Mouse (Mus musculus) CH12.LX (cell line): Measurements from ENCODE around the gene Nynrin. TPM values are rescaled to one million over a fixed set of nuclear protein-coding genes. Genes with fewer than 3 reads are reported as not detected.
A peak's percentile ranks its signal among the peaks of the same experiment; 100 is the strongest.

Experiments used
- DNase-seq: peaks from one replicate; pipeline ENCODE4 v3.0.0-alpha.2; 2013; ENCODE audit errors: extremely low read depth
- H3K27ac ChIP-seq: 2 replicates; pipeline ENCODE4 v1.5.1; 2012; ENCODE audit warnings: low read depth, mild to moderate bottlenecking, control low read depth, moderate library complexity; ENCODE audit not compliant: insufficient read depth
- H3K27me3 ChIP-seq: replicated peaks from 2 replicates; pipeline ENCODE3; 2012; ENCODE audit warnings: inconsistent platforms
- H3K36me3 ChIP-seq, 2 experiments: replicated peaks in 1 of 2; 2 replicates each; pipeline versions ENCODE3 to v1.6.1; 2012; ENCODE audit warnings: inconsistent platforms in 1 of 2, low read length in 1 of 2, mild to moderate bottlenecking in 1 of 2, mixed read lengths in 1 of 2, moderate library complexity in 1 of 2; ENCODE audit not compliant: control insufficient read depth in 1 of 2, insufficient read depth in 1 of 2
- H3K4me1 ChIP-seq, 2 experiments: 2 replicates each; pipeline ENCODE4 v1.6.1; 2012; ENCODE audit warnings: inconsistent platforms in 1 of 2, moderate library complexity in 1 of 2; ENCODE audit not compliant: insufficient read depth in 2 of 2, control insufficient read depth in 1 of 2
- H3K4me2 ChIP-seq: 2 replicates; pipeline ENCODE4 v1.6.1; 2012; ENCODE audit warnings: low read depth, mild to moderate bottlenecking, control low read depth; ENCODE audit not compliant: poor library complexity, insufficient read depth, severe bottlenecking
- H3K4me3 ChIP-seq, 3 experiments: fragments of 150-350 bp in 1 of 3; sonication (generic) in 1 of 3; replicated peaks in 1 of 3; 2 replicates each; pipeline versions ENCODE3 to v1.5.1; 2011 to 2012; ENCODE audit warnings: low read depth in 2 of 3, low read length in 2 of 3, mild to moderate bottlenecking in 2 of 3, moderate library complexity in 2 of 3, control low read depth in 1 of 3, improper control_type of control experiment in 1 of 3, inconsistent platforms in 1 of 3, mixed read lengths in 1 of 3; ENCODE audit not compliant: poor library complexity in 1 of 3
- H3K79me2 ChIP-seq: replicated peaks from 2 replicates; pipeline ENCODE4 v1.6.1; 2012; ENCODE audit warnings: mild to moderate bottlenecking, moderate library complexity; ENCODE audit not compliant: control insufficient read depth, poor library complexity, insufficient read depth, severe bottlenecking; ENCODE audit errors: extremely low read depth
- H3K9ac ChIP-seq: 2 replicates; pipeline ENCODE4 v1.6.1; 2012; ENCODE audit warnings: low read depth, mild to moderate bottlenecking, control low read depth, moderate library complexity; ENCODE audit not compliant: insufficient read depth
- H3K9me3 ChIP-seq: replicated peaks from 2 replicates; pipeline ENCODE3; 2012; ENCODE audit warnings: low read length, inconsistent platforms, mixed read lengths
- BHLHE40 ChIP-seq: IDR thresholded peaks from 2 replicates; pipeline ENCODE4 v1.6.1; 2011; ENCODE audit warnings: mild to moderate bottlenecking, low read depth, low read length, improper control_type of control experiment
- CTCF ChIP-seq, 2 experiments: IDR thresholded peaks in 1 of 2; conservative IDR thresholded peaks in 1 of 2; 2 replicates each; pipeline ENCODE4 v1.5.1; 2011 to 2012; ENCODE audit warnings: low read depth in 2 of 2, low read length in 2 of 2, improper control_type of control experiment in 1 of 2, inconsistent platforms in 1 of 2, mild to moderate bottlenecking in 1 of 2, moderate library complexity in 1 of 2
- E2F4 ChIP-seq: IDR thresholded peaks from 2 replicates; pipeline ENCODE4 v1.6.1; 2011; ENCODE audit warnings: low read depth, low read length, improper control_type of control experiment; ENCODE audit not compliant: insufficient replicate concordance
- ETS1 ChIP-seq: conservative IDR thresholded peaks from 2 replicates; pipeline ENCODE4 v1.6.1; 2012; ENCODE audit warnings: low read depth, mild to moderate bottlenecking, inconsistent platforms, low read length, improper control_type of control experiment, moderate library complexity
- HCFC1 ChIP-seq: IDR thresholded peaks from 2 replicates; pipeline ENCODE4 v1.6.1; 2012; ENCODE audit warnings: low read depth, mild to moderate bottlenecking, inconsistent platforms, low read length, improper control_type of control experiment
- MAFK ChIP-seq: IDR thresholded peaks from 2 replicates; pipeline ENCODE4 v1.6.1; 2011; ENCODE audit warnings: low read length, improper control_type of control experiment; ENCODE audit not compliant: insufficient replicate concordance
- MAX ChIP-seq: IDR thresholded peaks from 2 replicates; pipeline ENCODE4 v1.6.1; 2011; ENCODE audit warnings: low read length, improper control_type of control experiment
- MAZ ChIP-seq: IDR thresholded peaks from 2 replicates; pipeline ENCODE4 v1.6.1; 2012; ENCODE audit warnings: low read depth, mild to moderate bottlenecking, inconsistent platforms, low read length, improper control_type of control experiment, moderate library complexity
- MEF2A ChIP-seq: IDR thresholded peaks from 2 replicates; pipeline ENCODE4 v1.6.1; 2014; ENCODE audit warnings: low read depth, mild to moderate bottlenecking, inconsistent platforms, low read length, improper control_type of control experiment, borderline replicate concordance
- MYC ChIP-seq: IDR thresholded peaks from 2 replicates; pipeline ENCODE4 v1.6.1; 2011; ENCODE audit warnings: low read depth, mild to moderate bottlenecking, improper control_type of control experiment, low read length
- PAX5 ChIP-seq: IDR thresholded peaks from 2 replicates; pipeline ENCODE4 v1.6.1; 2012; ENCODE audit warnings: low read length, inconsistent platforms, mixed read lengths
- POLR2A ChIP-seq: IDR thresholded peaks from 2 replicates; pipeline ENCODE4 v1.6.1; 2011; ENCODE audit warnings: low read depth, mild to moderate bottlenecking, improper control_type of control experiment, low read length
- POLR2AphosphoS2 ChIP-seq: IDR thresholded peaks from 2 replicates; pipeline ENCODE4 v1.6.1; 2011; ENCODE audit warnings: low read depth, low read length, improper control_type of control experiment
- RAD21 ChIP-seq: IDR thresholded peaks from 2 replicates; pipeline ENCODE4 v1.6.1; 2011; ENCODE audit warnings: low read depth, mild to moderate bottlenecking, low read length, improper control_type of control experiment, moderate library complexity
- RCOR1 ChIP-seq: conservative IDR thresholded peaks from 2 replicates; pipeline ENCODE4 v1.6.1; 2012; ENCODE audit warnings: low read depth, mild to moderate bottlenecking, inconsistent platforms, low read length, improper control_type of control experiment
- SIN3A ChIP-seq: IDR thresholded peaks from 2 replicates; pipeline ENCODE4 v1.6.1; 2012; ENCODE audit warnings: low read length, improper control_type of control experiment, inconsistent platforms
- TBP ChIP-seq: conservative IDR thresholded peaks from 2 replicates; pipeline ENCODE4 v1.6.1; 2011; ENCODE audit warnings: low read depth, low read length, improper control_type of control experiment
- USF1 ChIP-seq: IDR thresholded peaks from 2 replicates; pipeline ENCODE4 v1.6.1; 2014; ENCODE audit warnings: low read depth, mild to moderate bottlenecking, inconsistent platforms, low read length, improper control_type of control experiment
- USF2 ChIP-seq: conservative IDR thresholded peaks from 2 replicates; pipeline ENCODE4 v1.6.1; 2011; ENCODE audit warnings: low read depth, low read length, improper control_type of control experiment
- ZNF384 ChIP-seq: IDR thresholded peaks from 2 replicates; pipeline ENCODE4 v1.6.1; 2012; ENCODE audit warnings: low read depth, low read length, improper control_type of control experiment, inconsistent platforms
- dilution Hi-C: fragments of 300-500 bp; cut with MboI; formaldehyde crosslinking; loops from 2 replicates; pipeline ENCODE4 v1.14.3; 2020; ENCODE audit warnings: low sequenced_read_pairs; ENCODE audit not compliant: extremely low pct_unique_long_range_greater_than_20kb, extremely low pct_ligation_motif_present
- in situ Hi-C: fragments of 300-500 bp; cut with MboI; formaldehyde crosslinking; loops from 3 replicates; pipeline ENCODE4 v1.14.3; 2019; ENCODE audit warnings: low sequenced_read_pairs, low pct_ligation_motif_present, low pct_unique_long_range_greater_than_20kb, mixed read lengths
- polyA plus RNA-seq: library from polyadenylated mRNA; unstranded; fragments of >175 nt; gene quantifications from 2 replicates; pipeline ENCODE4 v1.2.1, GENCODE M21; 2012; ENCODE audit warnings: low read depth; ENCODE audit not compliant: insufficient read length
- total RNA-seq, 2 experiments: library from RNA; depleted of rRNA; stranded (reverse); fragments of 300-350 nt in 1 of 2; fragments of >200 nt in 1 of 2; gene quantifications; 2 replicates each; pipeline ENCODE4 v1.2.3; 2012 to 2014

Nynrin gene
- total and polyA plus RNA-seq, 3 experiments = under 0.01 to 0.10 TPM; not detected in 1

DNA sequence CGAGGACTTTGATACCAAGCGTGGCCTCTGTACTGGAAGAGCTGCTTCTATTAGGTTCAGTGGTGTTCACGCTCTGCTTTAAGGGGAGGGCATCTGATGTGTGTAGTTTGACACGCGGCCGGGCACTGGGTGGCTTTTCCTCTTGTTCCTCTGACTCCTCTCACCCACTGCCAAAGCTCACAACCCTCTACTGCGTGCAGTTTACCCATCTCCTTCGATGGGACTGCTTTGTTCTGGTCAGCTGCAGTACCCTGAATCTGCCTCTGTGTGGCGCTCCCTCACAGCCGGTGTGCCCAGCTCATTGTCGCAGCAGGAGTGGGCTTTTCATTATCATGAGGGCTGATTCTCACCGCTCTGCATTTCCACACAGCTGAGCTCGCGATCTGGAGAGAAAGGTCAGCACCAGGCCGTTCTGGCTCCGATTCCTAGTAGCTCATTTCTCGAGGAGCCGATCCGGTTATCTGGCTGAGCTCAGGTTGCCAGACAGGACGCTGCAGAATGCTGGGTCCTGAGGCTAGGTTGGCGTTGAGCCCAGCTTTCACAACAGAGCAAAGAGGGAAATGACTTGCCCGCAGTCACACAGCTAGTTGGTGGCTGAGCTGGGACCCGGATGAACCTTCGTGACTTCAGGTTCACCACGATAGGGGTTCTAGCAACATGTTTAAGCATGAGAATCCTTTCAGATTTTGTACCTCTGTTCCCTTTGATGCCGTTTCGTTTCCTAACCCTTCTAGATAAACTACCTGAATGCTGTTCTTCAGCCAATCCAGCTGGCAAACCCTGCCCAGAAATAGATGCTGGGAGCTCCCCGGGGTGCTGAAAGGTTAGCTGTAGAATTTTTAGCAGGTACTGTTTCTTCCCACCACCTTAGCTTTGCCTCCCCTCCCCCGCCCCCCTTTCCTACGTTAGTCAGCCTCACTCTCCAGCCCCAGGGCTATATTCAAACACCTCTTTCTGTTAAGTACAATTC is 20.2 kb downstream of the Nynrin start (continued):
- no peak for TF ChIP-seq ETS1
- no peak for TF ChIP-seq USF2
- TF ChIP-seq POLR2A = peak; percentile 31; the same call in 1 of the 2 replicates
- TF ChIP-seq HCFC1 = no peak
- TF ChIP-seq MAX = no peak
- no peak for TF ChIP-seq PAX5
- TF ChIP-seq E2F4 = no peak
- peak; percentile 64; the same call in 1 of the 2 replicates for TF ChIP-seq SIN3A
- TF ChIP-seq BHLHE40 = no peak
- TF ChIP-seq, all 38 proteins: peak for 13

DNA sequence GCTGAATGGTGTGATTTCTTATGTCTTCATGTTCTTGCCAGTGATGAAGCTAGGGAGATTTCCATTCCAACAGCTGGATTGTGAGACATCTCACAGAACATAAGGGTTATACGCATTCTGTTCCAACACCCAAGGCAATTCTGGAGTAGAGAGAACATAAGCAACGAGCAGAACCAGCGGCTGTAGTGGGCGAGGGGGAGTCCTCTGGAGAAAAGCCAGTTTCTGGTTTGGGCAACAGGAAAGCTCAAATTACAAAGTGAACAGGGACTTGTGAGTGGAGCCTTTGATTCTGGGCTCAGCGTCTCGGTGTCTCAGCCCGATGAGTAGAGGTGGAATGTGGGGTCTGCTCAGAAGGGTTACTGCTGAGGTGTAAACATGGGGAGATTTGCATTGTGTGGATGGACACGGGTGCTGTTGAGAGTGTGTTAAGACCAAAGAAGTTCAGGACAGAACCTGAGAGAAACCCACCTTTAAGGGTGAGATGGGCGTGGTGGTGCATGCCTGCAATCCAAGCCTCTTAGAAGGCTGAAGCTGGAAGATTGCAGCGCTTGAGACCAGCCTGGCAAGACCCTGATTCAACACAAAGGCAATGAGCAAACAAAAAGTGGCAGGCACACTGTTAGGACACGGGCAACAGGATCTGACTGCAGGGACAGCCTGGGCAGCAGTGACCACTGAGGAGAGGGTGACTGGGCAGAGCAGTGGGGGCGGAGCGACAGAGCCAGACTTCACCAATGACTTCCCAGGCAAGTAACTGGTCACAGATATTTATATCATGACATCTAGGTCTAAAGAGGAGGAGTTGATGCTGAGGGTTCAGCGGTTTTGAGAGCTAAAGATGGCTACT is 23.9 kb downstream of the Nynrin start:
- dilution Hi-C loops = no loop called here
- in situ Hi-C loops = no loop called here
- H3K9me3 ChIP-seq = no peaks in the 10 kb centered on the region
- DNase-seq = no peak
- H3K4me1 ChIP-seq = peaks cover 14 to 43% of the 10 kb centered on the region in 2 experiments
- peaks cover 9% of the 10 kb centered on the region for H3K27me3 ChIP-seq
- no peaks in the 10 kb centered on the region for H3K36me3 ChIP-seq
- H3K9ac ChIP-seq = no peak overlapping the region
- TF ChIP-seq MEF2A (no peak), RAD21 (no peak), USF1 (no peak), POLR2AphosphoS2 (no peak), MAFK (no peak)
- H3K4me3 ChIP-seq = no peak overlapping the region
- H3K27ac ChIP-seq = no peak overlapping the region
- H3K4me2 ChIP-seq = no peak overlapping the region
- no peaks in the 10 kb centered on the region for H3K79me2 ChIP-seq

DNA sequence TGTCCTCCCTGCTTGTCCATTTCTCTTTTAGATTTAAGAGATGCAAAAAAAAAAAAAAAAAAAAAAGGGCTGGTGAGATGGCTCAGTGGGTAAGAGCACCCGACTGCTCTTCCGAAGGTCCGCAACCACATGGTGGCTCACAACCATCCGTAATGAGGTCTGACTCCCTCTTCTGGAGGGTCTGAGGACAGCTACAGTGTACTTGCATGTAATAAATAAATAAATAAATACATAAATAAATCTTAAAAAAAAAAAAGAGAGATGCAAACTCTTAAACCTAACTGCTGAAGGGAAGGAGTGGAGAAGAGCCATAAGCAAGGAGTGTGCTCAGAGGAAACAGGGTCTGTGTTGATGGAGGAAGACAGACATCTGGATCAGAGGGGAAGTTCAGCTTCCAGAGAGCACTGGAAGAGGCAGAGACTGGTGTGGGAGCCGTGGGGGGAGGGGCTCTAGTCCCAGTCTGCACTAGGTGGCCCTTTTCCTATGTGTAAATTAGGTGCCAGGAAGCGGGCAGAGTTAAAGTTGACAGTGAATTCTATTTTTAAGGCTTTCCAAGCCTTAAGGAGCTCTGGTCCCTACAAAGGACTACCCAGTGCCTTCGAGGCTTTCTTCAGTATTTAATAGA is 24.6 kb downstream of the Nynrin start:
- Histone ChIP-seq H3K4me2 (no peak overlapping the region), H3K9me3 (no peaks in the 10 kb centered on the region), H3K4me3 (no peak overlapping the region), H3K36me3 (no peaks in the 10 kb centered on the region), H3K79me2 (no peaks in the 10 kb centered on the region), H3K27ac (no peak overlapping the region)
- in situ Hi-C loops = no loop called here
- dilution Hi-C loops = no loop called here
- TF ChIP-seq RCOR1 (no peak), ZNF384 (peak; percentile 41; the same call in 1 of the 2 replicates), HCFC1 (no peak), TBP (no peak), MYC (no peak), CTCF (conservative IDR thresholded peaks at IDR 0.05 in 1 of 2, IDR thresholded peaks at IDR 0.05 in 1 of 2; ENCODE audit: low read depth in 2 of 2, low read length in 2 of 2) (peak in 1 of 2 experiments; percentile 49; a peak in 2 of 4 replicates), MAZ (no peak)
- TF ChIP-seq, all 38 proteins: peak for 2
- Histone ChIP-seq H3K4me1 (peaks cover 17 to 44% of the 10 kb centered on the region in 2 experiments), H3K27me3 (peaks cover 9% of the 10 kb centered on the region), H3K9ac (no peak overlapping the region)
- DNase-seq = no peak
